Mouse (Mus musculus) bone marrow, adult 2 months (tissue): Measurements from ENCODE around the gene P4ha1. TPM values are rescaled to one million over a fixed set of nuclear protein-coding genes. Genes with fewer than 3 reads are reported as not detected.

Experiments used
- H3K27ac ChIP-seq: fragments of 200-500 bp; 2 replicates; pipeline ENCODE4 v1.5.1; 2012; ENCODE audit warnings: low read depth, mild to moderate bottlenecking, control low read depth, inconsistent platforms, low read length; ENCODE audit not compliant: control insufficient read depth, poor library complexity, insufficient read depth
- H3K4me1 ChIP-seq: fragments of 200-500 bp; 2 replicates; pipeline ENCODE4 v1.6.1; 2011; ENCODE audit warnings: low read length; ENCODE audit not compliant: control insufficient read depth, insufficient read depth
- H3K4me3 ChIP-seq: fragments of 200-500 bp; replicated peaks from 2 replicates; pipeline ENCODE3; 2011; ENCODE audit warnings: mild to moderate bottlenecking, low read depth, low read length, control low read depth; ENCODE audit not compliant: control insufficient read depth
- CTCF ChIP-seq: fragments of 200-500 bp; IDR thresholded peaks from 2 replicates; pipeline ENCODE4 v1.5.1; 2011; ENCODE audit warnings: low read length, control low read depth; ENCODE audit not compliant: control insufficient read depth, insufficient read depth
- POLR2A ChIP-seq: fragments of 200-500 bp; IDR thresholded peaks from 2 replicates; pipeline ENCODE4 v1.6.1; 2011; ENCODE audit warnings: low read depth, mild to moderate bottlenecking, control low read depth, low read length, borderline replicate concordance; ENCODE audit not compliant: control insufficient read depth
- WGBS: fragments of 180-500 bp; shearing (Covaris S2); methylation state at CpG from one replicate; pipeline ENCODE4 v1.1.7; 2018; 5-methylcytosine and 5-hydroxymethylcytosine counted together
- polyA plus RNA-seq: library from polyadenylated mRNA; stranded (reverse); fragments of >200 nt; gene quantifications from 2 replicates; pipeline ENCODE4 v1.2.4, GENCODE M21; 2011; ENCODE audit warnings: low replicate concordance; ENCODE audit not compliant: missing spikeins, insufficient read depth, insufficient read length

The P4ha1 gene
- polyA plus RNA-seq, 1 experiment = 12.4 TPM

GRCm38 (mm10) chr10:59410264-59410663, 87.2 kb downstream of the P4ha1 start:
- Histone ChIP-seq H3K4me3 (no peak overlapping the region), H3K4me1 (no peaks in the 10 kb centered on the region; the same call in 1 of the 2 replicates), H3K27ac (no peak overlapping the region)
- TF ChIP-seq POLR2A (no peak), CTCF (no peak)
- 74% methylated on average over 12 of the region's 12 CpGs for WGBS

- Histone ChIP-seq H3K4me1 (no peaks in the 10 kb centered on the region; the same call in 1 of the 2 replicates), H3K4me3 (no peak overlapping the region), H3K27ac (no peak overlapping the region)
- 84% methylated on average over 4 of the region's 4 CpGs for WGBS
- no peak for TF ChIP-seq POLR2A
- TF ChIP-seq CTCF = peak; percentile 13; the same call in 1 of the 2 replicates
These were observed 90.6 kb downstream of the P4ha1 start for GRCm38 (mm10) chr10:59413711-59414110.

GRCm38 (mm10) chr10:59416623-59417022, 93.5 kb downstream of the P4ha1 start:
- TF ChIP-seq CTCF = no peak
- no peak for TF ChIP-seq POLR2A
- 75% methylated on average over 3 of the region's 3 CpGs for WGBS
- H3K4me1 ChIP-seq = no peaks in the 10 kb centered on the region; the same call in 1 of the 2 replicates
- no peak overlapping the region for H3K27ac ChIP-seq
- no peak overlapping the region for H3K4me3 ChIP-seq

- 48% methylated on average over 4 of the region's 4 CpGs for WGBS
- Histone ChIP-seq H3K27ac (no peak overlapping the region), H3K4me1 (no peaks in the 10 kb centered on the region), H3K4me3 (no peak overlapping the region)
- no peak for TF ChIP-seq CTCF
- TF ChIP-seq POLR2A = no peak
These were observed 96.4 kb downstream of the P4ha1 start for GRCm38 (mm10) chr10:59419516-59419915.

Other genes starting within 250 kb of the P4ha1 start
- 3.8 and 5.7 TPM in 2 replicates for gene Sept10, start 101.4 kb upstream of the P4ha1 start, polyA plus RNA-seq
- gene Sowahc, start 101.3 kb upstream of the P4ha1 start, polyA plus RNA-seq = 1.1 and 3.1 TPM in 2 replicates
- gene Gm10273, start 72.3 kb downstream of the P4ha1 start, polyA plus RNA-seq = 12.5 and 45.2 TPM in 2 replicates
- not detected in 2 replicates for gene Pla2g12b, start 80.4 kb downstream of the P4ha1 start, polyA plus RNA-seq
- gene Oit3, start 118.5 kb downstream of the P4ha1 start, polyA plus RNA-seq = not detected in 2 replicates